In genomic region chr5:142650390-142650789, GRCm38 (mm10) we compare ENCODE assay signal across 14 mouse cellular contexts. TPM values are rescaled to one million over a fixed set of nuclear protein-coding genes. Genes with fewer than 3 reads are reported as not detected.
A peak's percentile ranks its signal among the peaks of the same experiment; 100 is the strongest.
DNase-seq lines count a peak whose midpoint lies in the region; ATAC-seq and TF ChIP-seq lines count a peak whose summit lies in the region.
"Had no signal": no experiment of that assay in that cellular context is flagged by ENCODE, and none has a peak within 500 bp of the region (broad histone marks: within the 10 kb centered on the region; RNA-seq: fewer than 3 reads in every experiment).

No protein-coding gene starts in this region.

- no peak for TF ChIP-seq POLR2A in brain, embryonic 14.5 days (IDR thresholded peaks at IDR 0.05; ENCODE audit: borderline replicate concordance, extremely low read depth, insufficient read depth, insufficient read length, poor library complexity, severe bottlenecking)

- DNase-seq in hindbrain, embryonic 10.5 days (ENCODE audit: low spot score), result no peak
- DNase-seq in hindbrain, postnatal 0 days (ENCODE audit: low spot score), result no peak
- DNase-seq in brain, embryonic 14.5 days (ENCODE audit: low read depth), result peak; percentile 13
- DNase-seq in urinary bladder, postnatal 10 days (ENCODE audit: low spot score), result no peak
- DNase-seq in kidney, postnatal 10 days, result no peak
- DNase-seq: adrenal gland, postnatal 25 days; cerebellum, adult 9-10 months; gastrocnemius, adult 2 months had no signal

- H3K4me2 ChIP-seq in hindbrain, postnatal 0 days (ENCODE audit: low read depth, low read length), result no peak overlapping the region
- H3K4me2 ChIP-seq in hindbrain, embryonic 13.5 days, result no peak overlapping the region
- peak overlapping the region; percentile 51 for H3K4me2 ChIP-seq in liver, embryonic 16.5 days (ENCODE audit: low read depth, low read length)
- H3K4me2 ChIP-seq: heart, embryonic 12.5 days had no signal

- TF ChIP-seq CTCF in hindbrain, postnatal 0 days (IDR thresholded peaks at IDR 0.05; ENCODE audit: low read depth), result no peak
- no peak for TF ChIP-seq CTCF in brain, embryonic 14.5 days (IDR thresholded peaks at IDR 0.05; ENCODE audit: borderline replicate concordance, extremely low read depth, insufficient read depth, insufficient read length)

- WGBS in hindbrain, embryonic 10.5 days, result 74% methylated on average over 3 of the region's 3 CpGs
- 41% methylated on average over 3 of the region's 3 CpGs for WGBS in hindbrain, postnatal 0 days
- WGBS in hindbrain, embryonic 13.5 days, result 33% methylated on average over 3 of the region's 3 CpGs
- 15% methylated on average over 3 of the region's 3 CpGs for WGBS in liver, embryonic 16.5 days (ENCODE audit: insufficient replicate concordance)

- no peak overlapping the region for H3K4me3 ChIP-seq in hindbrain, embryonic 10.5 days
- no peak overlapping the region for H3K4me3 ChIP-seq in hindbrain, postnatal 0 days (ENCODE audit: low read length)
- H3K4me3 ChIP-seq in hindbrain, embryonic 13.5 days, result no peak overlapping the region
- H3K4me3 ChIP-seq in liver, embryonic 16.5 days (ENCODE audit: low read depth, low read length), result peak overlapping the region; percentile 30
- H3K4me3 ChIP-seq: gastrocnemius, adult 2 months; heart, embryonic 12.5 days had no signal

- H3K27ac ChIP-seq in hindbrain, embryonic 10.5 days, result 0 out of 2 replicates have a peak overlapping the region, but pooled peaks have one; percentile 64
- no peak overlapping the region for H3K27ac ChIP-seq in hindbrain, postnatal 0 days
- H3K27ac ChIP-seq in hindbrain, embryonic 13.5 days, result peak overlapping the region; percentile 36
- H3K27ac ChIP-seq in liver, embryonic 16.5 days (ENCODE audit: low read length), result peak overlapping the region; percentile 86
- H3K27ac ChIP-seq: gastrocnemius, adult 2 months had no signal

- no peak overlapping the region for H3K9ac ChIP-seq in hindbrain, postnatal 0 days (replicated peaks; ENCODE audit: low read length)
- H3K9ac ChIP-seq in hindbrain, embryonic 13.5 days, result peak overlapping the region; percentile 29; the same call in 1 of the 2 replicates
- peak overlapping the region; percentile 57 for H3K9ac ChIP-seq in liver, embryonic 16.5 days (ENCODE audit: low read depth, low read length)
- H3K9ac ChIP-seq: heart, embryonic 12.5 days had no signal

- peaks cover 12% of the 10 kb centered on the region for H3K4me1 ChIP-seq in hindbrain, embryonic 10.5 days (replicated peaks)
- 0 out of 2 replicates have a peak, but pooled peaks cover 2% of the 10 kb centered on the region for H3K4me1 ChIP-seq in hindbrain, postnatal 0 days (ENCODE audit: insufficient read depth, low read length)
- peaks cover 38% of the 10 kb centered on the region for H3K4me1 ChIP-seq in hindbrain, embryonic 13.5 days (replicated peaks)
- H3K4me1 ChIP-seq in liver, embryonic 16.5 days (ENCODE audit: control insufficient read depth, low read depth, low read length), result peaks cover 58% of the 10 kb centered on the region

- H3K9me3 ChIP-seq in hindbrain, embryonic 10.5 days, result no peaks in the 10 kb centered on the region
- no peaks in the 10 kb centered on the region for H3K9me3 ChIP-seq in hindbrain, postnatal 0 days (ENCODE audit: low read length)
- H3K9me3 ChIP-seq in hindbrain, embryonic 13.5 days, result no peaks in the 10 kb centered on the region
- H3K9me3 ChIP-seq in liver, embryonic 16.5 days (replicated peaks; ENCODE audit: control insufficient read depth, low read length), result no peaks in the 10 kb centered on the region
- H3K9me3 ChIP-seq: heart, embryonic 12.5 days had no signal

- ATAC-seq in hindbrain, postnatal 0 days, result no peak
- ATAC-seq in hindbrain, embryonic 13.5 days (ENCODE audit: low FRiP score), result no peak
- peak; percentile 9 for ATAC-seq in liver, embryonic 16.5 days (ENCODE audit: low read depth)
- ATAC-seq in CD4-positive, CD25-positive, alpha-beta regulatory T cell, adult 4 months, result no peak
- ATAC-seq: inflammation-experienced regulatory T-cells, adult 6 months had no signal

- no peaks in the 10 kb centered on the region for H3K27me3 ChIP-seq in hindbrain, embryonic 10.5 days (ENCODE audit: insufficient read depth, poor library complexity, severe bottlenecking)
- no peaks in the 10 kb centered on the region for H3K27me3 ChIP-seq in hindbrain, postnatal 0 days (ENCODE audit: insufficient read depth, low read length)
- no peaks in the 10 kb centered on the region for H3K27me3 ChIP-seq in hindbrain, embryonic 13.5 days
- H3K27me3 ChIP-seq in liver, embryonic 16.5 days (ENCODE audit: control insufficient read depth, insufficient read depth, low read depth, low read length), result no peaks in the 10 kb centered on the region
- H3K27me3 ChIP-seq: heart, embryonic 12.5 days had no signal

- H3K36me3 ChIP-seq in hindbrain, embryonic 10.5 days, result peaks cover 26% of the 10 kb centered on the region
- H3K36me3 ChIP-seq in hindbrain, postnatal 0 days (ENCODE audit: insufficient read depth, low read length), result no peaks in the 10 kb centered on the region; the same call in 1 of the 2 replicates
- H3K36me3 ChIP-seq in hindbrain, embryonic 13.5 days, result peaks cover 12% of the 10 kb centered on the region; the same call in 1 of the 2 replicates
- peaks cover 3% of the 10 kb centered on the region; the same call in 1 of the 2 replicates for H3K36me3 ChIP-seq in liver, embryonic 16.5 days (ENCODE audit: control insufficient read depth, insufficient read depth)
- H3K36me3 ChIP-seq: heart, embryonic 12.5 days had no signal

RNA-seq across cellular contexts. Expression of gene Wipi2, which starts 22.9 kb away (rescaled TPM):
- 55.6 and 61.6 TPM in 2 replicates for polyA plus RNA-seq in hindbrain, embryonic 10.5 days (2016; fragmentation: Nextera tagmentation; extraction: Ambion mirVana)
- 57.3 and 76.5 TPM in 2 replicates for total RNA-seq in hindbrain, postnatal 0 days (2014; rRNA removed)
- polyA plus RNA-seq in hindbrain, postnatal 0 days (2015; fragmentation: Nextera tagmentation; extraction: Ambion mirVana), result 40.0 and 43.3 TPM in 2 replicates
- 51.5 and 51.7 TPM in 2 replicates for polyA plus RNA-seq in brain, embryonic 14.5 days (2012; rRNA removed)
- polyA plus RNA-seq in hindbrain, embryonic 13.5 days (2015; fragmentation: Nextera tagmentation; extraction: Ambion mirVana), result 44.4 and 44.5 TPM in 2 replicates
- 29.3 and 32.2 TPM in 2 replicates for polyA plus RNA-seq in liver, embryonic 16.5 days (2015; fragmentation: Nextera tagmentation; extraction: Ambion mirVana)
- polyA plus RNA-seq in CD4-positive, CD25-positive, alpha-beta regulatory T cell, adult 4 months (2017; shearing (Covaris generic)), result 10 to 100 TPM; 17.2 to 20.1 TPM

RNA-seq across cellular contexts. Expression of gene Mmd2, which starts 41.8 kb away (rescaled TPM):
- polyA plus RNA-seq in hindbrain, embryonic 10.5 days (2016; fragmentation: Nextera tagmentation; extraction: Ambion mirVana), result 4.3 and 4.7 TPM in 2 replicates
- 171 and 182 TPM in 2 replicates for total RNA-seq in hindbrain, postnatal 0 days (2014; rRNA removed)
- 151 and 167 TPM in 2 replicates for polyA plus RNA-seq in hindbrain, postnatal 0 days (2015; fragmentation: Nextera tagmentation; extraction: Ambion mirVana)
- 25.5 and 29.0 TPM in 2 replicates for polyA plus RNA-seq in brain, embryonic 14.5 days (2012; rRNA removed)
- 34.1 and 34.8 TPM in 2 replicates for polyA plus RNA-seq in hindbrain, embryonic 13.5 days (2015; fragmentation: Nextera tagmentation; extraction: Ambion mirVana)
- polyA plus RNA-seq in liver, embryonic 16.5 days (2015; fragmentation: Nextera tagmentation; extraction: Ambion mirVana), result 19.3 and 20.6 TPM in 2 replicates
- polyA plus RNA-seq in CD4-positive, CD25-positive, alpha-beta regulatory T cell, adult 4 months (2017; shearing (Covaris generic)), result not detected
- total RNA-seq: gastrocnemius, adult 2 months had no signal
- polyA plus RNA-seq: C2C12; inflammation-experienced regulatory T-cells, adult 6 months had no signal

RNA-seq across cellular contexts. Expression of gene Slc29a4, which starts 41.9 kb away (rescaled TPM):
- 21.8 and 42.3 TPM in 2 replicates for polyA plus RNA-seq in hindbrain, embryonic 10.5 days (2016; fragmentation: Nextera tagmentation; extraction: Ambion mirVana)
- 77.1 and 80.1 TPM in 2 replicates for total RNA-seq in hindbrain, postnatal 0 days (2014; rRNA removed)
- polyA plus RNA-seq in hindbrain, postnatal 0 days (2015; fragmentation: Nextera tagmentation; extraction: Ambion mirVana), result 61.4 and 67.1 TPM in 2 replicates
- polyA plus RNA-seq in brain, embryonic 14.5 days (2012; rRNA removed), result 109 and 122 TPM in 2 replicates
- 77.3 and 77.9 TPM in 2 replicates for polyA plus RNA-seq in hindbrain, embryonic 13.5 days (2015; fragmentation: Nextera tagmentation; extraction: Ambion mirVana)
- 0.09 and 0.21 TPM in 2 replicates for polyA plus RNA-seq in liver, embryonic 16.5 days (2015; fragmentation: Nextera tagmentation; extraction: Ambion mirVana)
- under 1 TPM in 1 of 2 experiments, not detected in 1; 0.11 TPM for polyA plus RNA-seq in CD4-positive, CD25-positive, alpha-beta regulatory T cell, adult 4 months (2017; shearing (Covaris generic))
- total RNA-seq: gastrocnemius, adult 2 months had no signal

Comparison
In these comparisons a context has a peak if more than half of its experiments do, and no peak if none do; other contexts are left out.
1. RNA of gene Slc29a4, which starts 41.9 kb away (polyA plus RNA-seq): 109 to 122 TPM in brain, embryonic 14.5 days, 77.3 to 77.9 TPM in hindbrain, embryonic 13.5 days, 61.4 to 67.1 TPM in hindbrain, postnatal 0 days and 21.8 to 42.3 TPM in hindbrain, embryonic 10.5 days; 0.11 TPM in CD4-positive, CD25-positive, alpha-beta regulatory T cell, adult 4 months and 0.09 to 0.21 TPM in liver, embryonic 16.5 days; every median in the first group is over 10 times any median in the second.